Mouse (Mus musculus) lung, embryonic 16.5 days (tissue): ENCODE results near the gene Isy1. TPM values are rescaled to one million over a fixed set of nuclear protein-coding genes. Genes with fewer than 3 reads are reported as not detected.

ENCODE experiments used
- ATAC-seq: fragments of 200-750 bp; cut with Nextera tagmentation; 2 replicates; pipeline ENCODE4 v1.8.0; 2017; ENCODE audit warnings: low read depth, mild to moderate bottlenecking, moderate library complexity
- H3K27ac ChIP-seq: fragments of 300-500 bp; sonication (generic); 2 replicates; pipeline ENCODE4 v1.5.1; 2014; ENCODE audit warnings: mild to moderate bottlenecking, control low read depth, low read length
- H3K27me3 ChIP-seq: fragments of 300-500 bp; sonication (generic); 2 replicates; pipeline ENCODE4 v1.6.1; 2014; ENCODE audit warnings: low read depth, low read length, mixed read lengths; ENCODE audit not compliant: control insufficient read depth, insufficient read depth
- H3K36me3 ChIP-seq: fragments of 300-500 bp; sonication (generic); 2 replicates; pipeline ENCODE4 v1.6.1; 2014; ENCODE audit warnings: low read length; ENCODE audit not compliant: control insufficient read depth, insufficient read depth
- H3K4me1 ChIP-seq: fragments of 300-500 bp; sonication (generic); replicated peaks from 2 replicates; pipeline ENCODE4 v1.6.1; 2014; ENCODE audit warnings: low read length, mixed read lengths; ENCODE audit not compliant: control insufficient read depth, insufficient read depth
- H3K4me2 ChIP-seq: fragments of 300-500 bp; sonication (generic); 2 replicates; pipeline ENCODE4 v1.6.1; 2014; ENCODE audit warnings: low read depth, low read length, control low read depth
- H3K4me3 ChIP-seq: fragments of 300-500 bp; sonication (generic); 2 replicates; pipeline ENCODE4 v1.5.1; 2014; ENCODE audit warnings: mild to moderate bottlenecking, low read length, control low read depth
- H3K9ac ChIP-seq: fragments of 300-500 bp; sonication (generic); 2 replicates; pipeline ENCODE4 v1.6.1; 2014; ENCODE audit warnings: low read length, control low read depth
- H3K9me3 ChIP-seq: fragments of 300-500 bp; sonication (generic); 2 replicates; pipeline ENCODE4 v1.6.1; 2016; ENCODE audit warnings: low read length; ENCODE audit not compliant: control insufficient read depth
- WGBS: fragments of 180-500 bp; shearing (Covaris S2); extraction: QIAGEN DNeasy Blood & Tissue Kit; methylation state at CpG from one replicate; pipeline ENCODE4 v1.1.7; 2014; 5-methylcytosine and 5-hydroxymethylcytosine counted together
- polyA plus RNA-seq: library from polyadenylated mRNA; unstranded; fragments of >200 nt; fragmentation: Nextera tagmentation; extraction: Ambion mirVana; gene quantifications from 2 replicates; pipeline ENCODE4 v1.2.1, GENCODE M21; 2015

Gene Isy1
- polyA plus RNA-seq, 1 experiment from 2014 or later = 47.6 TPM

DNA sequence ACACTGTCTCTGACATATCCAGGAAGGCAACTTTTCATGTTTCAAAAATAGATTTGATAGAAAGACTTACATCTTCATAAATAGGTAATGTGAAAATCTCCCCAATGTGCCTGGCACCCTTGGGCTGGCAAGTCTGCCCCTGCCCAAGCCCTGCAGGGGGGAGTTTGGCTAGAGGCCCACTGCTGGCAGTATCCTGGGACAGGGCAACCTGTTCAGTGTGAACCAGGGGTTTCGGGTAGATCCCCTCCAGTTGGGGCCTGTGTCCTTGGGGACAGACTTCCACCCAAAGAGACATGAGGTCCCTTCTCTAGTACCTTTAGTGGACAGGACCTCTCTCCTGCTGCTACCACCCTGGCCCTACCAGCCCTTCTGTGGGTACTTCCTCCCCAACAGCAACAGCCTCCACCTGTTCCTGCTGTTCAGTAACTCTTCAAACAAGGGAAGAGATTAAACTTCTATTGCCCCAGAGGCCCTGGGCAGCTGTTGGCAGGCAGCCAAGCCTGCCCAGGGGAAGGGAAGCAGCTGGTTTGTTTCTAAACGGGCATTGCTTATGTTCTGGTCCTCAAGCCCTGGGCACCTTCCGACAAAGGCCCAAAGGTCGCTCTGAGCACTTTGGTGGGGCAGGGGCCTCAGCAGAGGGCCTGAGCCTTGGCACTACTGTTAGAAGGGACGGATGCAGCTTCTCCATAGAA, 49.6 kb downstream of the Isy1 start:
- Histone ChIP-seq H3K9ac (peak overlapping the region; percentile 36), H3K36me3 (peaks cover 9% of the 10 kb centered on the region), H3K4me1 (peaks cover 12% of the 10 kb centered on the region), H3K27me3 (no peaks in the 10 kb centered on the region), H3K27ac (peak overlapping the region; percentile 72), H3K4me2 (no peak overlapping the region), H3K9me3 (no peaks in the 10 kb centered on the region), H3K4me3 (no peak overlapping the region)
- WGBS = 26% methylated on average over 5 of the region's 5 CpGs
- peak; percentile 68 for ATAC-seq

DNA sequence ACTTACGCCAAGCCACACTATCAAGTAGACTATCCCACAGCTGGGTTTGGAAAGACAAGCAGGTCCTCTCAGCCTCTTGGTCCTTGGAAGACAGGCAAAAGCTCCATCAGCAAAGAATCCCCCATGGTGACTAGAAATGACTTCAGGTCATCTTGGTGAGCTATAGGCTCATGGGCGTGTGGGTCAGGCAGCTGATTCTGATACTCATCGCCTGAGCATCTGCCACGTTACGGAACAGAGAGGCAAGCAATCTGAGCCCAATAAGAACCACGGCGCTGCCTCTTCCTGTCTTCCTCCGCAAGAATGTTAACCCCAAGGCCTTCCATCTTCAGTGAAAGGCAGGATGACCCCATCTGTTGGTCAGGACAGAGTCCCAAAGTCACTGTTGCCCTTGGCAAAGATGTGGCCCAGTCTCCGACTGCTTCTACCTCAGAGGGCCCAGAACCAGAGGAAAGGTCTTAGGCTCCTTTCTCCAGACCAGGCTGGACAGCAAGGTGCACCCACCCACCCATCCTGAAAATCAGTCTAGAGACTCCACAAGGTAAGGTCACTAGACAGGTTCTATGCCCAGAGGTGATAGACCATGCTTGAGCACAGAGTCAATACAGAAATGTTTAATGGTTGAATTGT, 50.2 kb downstream of the Isy1 start:
- ATAC-seq = no peak
- no peaks in the 10 kb centered on the region for H3K9me3 ChIP-seq
- no peak overlapping the region for H3K4me3 ChIP-seq
- H3K9ac ChIP-seq = no peak overlapping the region
- H3K4me1 ChIP-seq = peaks cover 12% of the 10 kb centered on the region
- H3K27ac ChIP-seq = no peak overlapping the region
- no peak overlapping the region for H3K4me2 ChIP-seq
- WGBS = 88% methylated on average over 9 of the region's 9 CpGs
- H3K27me3 ChIP-seq = no peaks in the 10 kb centered on the region
- H3K36me3 ChIP-seq = peaks cover 7% of the 10 kb centered on the region

DNA sequence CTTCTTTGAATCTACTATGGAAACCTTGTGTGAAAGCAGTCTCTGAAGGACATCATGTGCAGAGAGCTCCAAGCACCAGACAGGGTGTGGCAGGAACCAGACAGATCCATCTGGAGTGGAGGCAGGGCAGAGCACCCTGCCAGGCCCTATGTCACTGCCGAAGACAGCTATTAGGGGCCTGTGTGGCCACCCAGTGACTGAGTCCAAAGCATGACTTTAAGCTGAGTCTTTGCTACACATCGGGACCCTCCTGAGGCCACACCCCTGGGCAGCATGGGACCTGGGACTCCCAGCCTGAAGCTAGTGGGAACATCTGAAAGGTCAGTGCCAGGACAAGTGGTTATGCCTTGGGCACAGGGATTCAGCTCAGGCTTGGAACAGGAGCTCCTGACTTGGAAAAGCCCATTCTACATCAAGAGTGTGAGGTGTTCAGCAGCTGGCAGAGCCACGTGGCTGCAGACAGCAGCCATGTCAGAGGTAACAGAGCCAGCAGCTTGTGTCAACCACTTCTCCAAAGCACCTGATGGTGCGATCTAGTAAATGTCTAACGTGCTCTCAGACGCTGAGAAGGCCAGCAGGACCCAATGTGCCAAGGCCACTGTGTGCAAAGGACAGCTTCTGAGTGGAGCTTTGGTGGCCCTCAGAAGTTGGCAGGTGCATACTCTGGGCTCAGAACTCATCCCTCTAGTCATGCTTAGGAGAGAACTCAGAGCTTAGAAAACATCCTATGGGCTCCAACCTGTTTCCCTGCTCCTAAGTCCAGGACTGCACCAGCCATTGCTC, 51.3 kb downstream of the Isy1 start:
- no peak for ATAC-seq

DNA sequence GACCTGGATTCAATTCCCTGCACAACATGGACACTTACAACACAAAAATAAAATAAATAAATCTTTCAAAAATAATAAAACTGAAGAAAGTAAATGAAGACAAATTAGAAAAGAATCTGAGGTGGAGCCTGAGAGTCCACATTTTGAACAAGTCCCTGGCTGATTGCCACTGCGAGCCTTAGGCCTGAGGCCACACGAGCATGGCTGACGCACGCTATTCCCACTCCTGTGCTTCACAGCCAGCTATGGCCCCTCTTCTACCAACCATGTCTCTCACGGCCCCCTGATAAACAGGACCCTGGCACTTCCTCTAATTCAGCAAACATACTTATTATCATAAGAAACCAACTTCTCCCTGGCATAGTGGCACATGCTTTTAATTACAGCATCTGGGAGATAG, 52.0 kb downstream of the Isy1 start:
- Histone ChIP-seq H3K27ac (no peak overlapping the region), H3K9ac (no peak overlapping the region), H3K4me1 (peaks cover 12% of the 10 kb centered on the region), H3K9me3 (no peaks in the 10 kb centered on the region), H3K4me3 (no peak overlapping the region), H3K36me3 (no peaks in the 10 kb centered on the region), H3K4me2 (no peak overlapping the region), H3K27me3 (no peaks in the 10 kb centered on the region)
- WGBS = 76% methylated on average over 5 of the region's 5 CpGs
- ATAC-seq = no peak

More for the DNA sequence above, 51.3 kb downstream of the Isy1 start:
- Histone ChIP-seq H3K4me2 (no peak overlapping the region), H3K27ac (no peak overlapping the region), H3K9ac (no peak overlapping the region), H3K4me3 (no peak overlapping the region), H3K9me3 (no peaks in the 10 kb centered on the region), H3K36me3 (peaks cover 4% of the 10 kb centered on the region), H3K4me1 (peaks cover 12% of the 10 kb centered on the region), H3K27me3 (no peaks in the 10 kb centered on the region)
- WGBS = 83% methylated on average over 6 of the region's 6 CpGs

DNA sequence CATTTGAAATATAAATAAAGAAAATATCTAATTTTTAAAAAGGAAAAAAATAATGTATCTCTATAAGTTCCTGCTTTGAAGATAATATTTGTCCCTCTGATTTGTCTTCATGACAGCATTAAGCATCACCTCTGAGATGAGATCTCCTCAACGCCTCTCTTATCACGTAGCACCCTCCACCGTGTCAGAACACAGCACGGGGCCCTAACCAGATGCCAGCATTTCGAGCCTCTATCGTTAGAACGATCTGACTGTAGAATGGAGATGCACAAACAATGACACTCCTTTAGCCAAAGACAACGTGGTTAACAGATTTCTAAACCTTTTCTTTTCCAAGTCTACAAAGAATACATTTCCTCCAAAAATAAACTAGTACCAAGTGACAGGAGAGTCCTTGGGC, 54.6 kb downstream of the Isy1 start:
- H3K4me1 ChIP-seq = peaks cover 5% of the 10 kb centered on the region; the same call in 1 of the 2 replicates
- WGBS = 38% methylated on average over 8 of the region's 8 CpGs
- H3K4me3 ChIP-seq = no peak overlapping the region
- no peak overlapping the region for H3K9ac ChIP-seq
- H3K27me3 ChIP-seq = no peaks in the 10 kb centered on the region
- no peaks in the 10 kb centered on the region for H3K36me3 ChIP-seq
- H3K4me2 ChIP-seq = no peak overlapping the region
- ATAC-seq = no peak
- H3K27ac ChIP-seq = no peak overlapping the region
- H3K9me3 ChIP-seq = no peaks in the 10 kb centered on the region

DNA sequence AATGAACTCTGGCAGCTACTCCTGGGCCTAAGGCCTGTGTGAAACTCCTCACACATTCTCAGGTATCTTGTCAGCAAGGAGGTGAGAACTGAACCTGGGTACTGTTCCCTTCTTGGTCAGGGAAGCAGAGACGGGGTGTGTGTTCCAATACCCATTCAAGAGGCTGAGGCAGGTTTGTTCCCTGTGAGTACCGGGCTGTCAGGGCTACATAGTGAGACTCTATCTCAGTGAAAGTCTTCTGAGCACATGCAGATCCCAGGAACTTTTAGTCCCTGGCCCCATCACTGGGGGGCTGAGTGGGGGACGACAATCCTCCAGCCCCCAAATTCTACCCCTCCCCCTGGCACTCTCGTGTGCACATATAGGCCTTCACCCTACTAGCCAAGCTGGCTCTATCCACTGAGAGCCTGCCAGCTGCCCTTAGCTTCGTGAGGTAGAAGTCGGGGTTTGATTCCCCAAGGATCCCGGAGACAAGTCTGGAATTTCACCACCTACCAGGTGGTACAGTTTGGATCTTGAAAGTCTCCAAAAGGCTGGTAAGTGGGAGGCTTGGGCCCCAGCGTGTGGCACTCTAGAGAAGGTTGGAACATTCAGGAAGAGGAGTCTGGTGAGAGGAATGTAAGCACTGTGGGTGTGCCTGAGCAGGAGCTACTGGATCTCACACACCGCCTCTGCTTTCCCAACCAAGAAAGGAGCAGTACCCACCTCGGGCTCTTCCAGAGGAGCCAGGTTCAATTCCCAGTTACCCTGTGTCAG, 57.9 kb downstream of the Isy1 start:
- Histone ChIP-seq H3K9me3 (no peaks in the 10 kb centered on the region), H3K27ac (no peak overlapping the region), H3K4me3 (no peak overlapping the region), H3K27me3 (no peaks in the 10 kb centered on the region), H3K4me1 (peaks cover 2% of the 10 kb centered on the region; the same call in 1 of the 2 replicates), H3K9ac (no peak overlapping the region), H3K4me2 (no peak overlapping the region), H3K36me3 (no peaks in the 10 kb centered on the region)
- ATAC-seq = no peak
- WGBS = 71% methylated on average over 10 of the region's 10 CpGs

DNA sequence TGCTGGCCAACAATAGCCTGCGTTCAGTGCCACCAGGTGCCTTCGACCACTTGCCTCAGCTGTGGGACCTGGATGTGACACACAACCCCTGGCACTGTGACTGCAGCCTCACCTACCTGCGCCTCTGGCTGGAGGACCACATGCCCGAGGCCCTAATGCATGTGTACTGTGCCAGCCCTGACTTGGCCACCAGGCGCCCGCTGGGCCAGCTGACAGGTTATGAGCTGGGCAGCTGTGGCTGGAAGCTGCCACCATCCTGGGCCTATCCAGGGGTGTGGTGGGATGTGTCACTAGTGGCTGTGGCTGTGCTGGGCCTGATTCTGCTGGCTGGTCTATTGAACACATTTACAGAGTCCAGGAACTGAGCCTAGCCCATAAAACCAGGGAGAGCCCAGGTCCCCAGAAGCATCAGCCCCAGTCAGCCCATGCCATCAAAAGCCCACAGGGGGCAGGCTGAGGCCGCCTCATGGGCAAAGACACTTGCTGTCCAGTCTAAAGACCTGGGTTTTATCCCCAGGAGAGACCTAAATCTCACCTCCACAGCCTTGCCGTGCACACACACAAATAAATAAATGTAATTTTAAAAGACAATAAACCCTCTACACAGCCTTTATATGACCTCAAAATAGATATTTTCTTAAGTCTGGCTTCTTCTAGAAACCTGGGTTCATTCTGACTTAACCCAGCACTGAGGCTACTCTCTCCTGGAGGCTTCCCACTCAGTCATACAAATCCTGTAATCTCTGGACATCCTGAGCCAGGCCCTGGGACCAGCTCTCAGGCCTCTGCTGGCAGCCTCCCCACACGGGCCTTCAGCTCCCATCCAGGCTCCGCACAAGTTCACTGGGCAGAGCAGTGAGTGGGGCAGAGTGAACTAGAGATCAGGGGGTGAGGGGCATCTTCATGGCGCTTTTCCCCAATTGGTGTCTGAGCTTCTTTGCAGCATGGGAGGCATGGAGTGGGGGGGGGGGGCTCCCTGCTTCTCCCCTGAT, 59.1 kb downstream of the Isy1 start:
- H3K9me3 ChIP-seq = no peaks in the 10 kb centered on the region
- H3K4me1 ChIP-seq = peaks cover 2% of the 10 kb centered on the region; the same call in 1 of the 2 replicates
- H3K27me3 ChIP-seq = no peaks in the 10 kb centered on the region
- H3K9ac ChIP-seq = no peak overlapping the region
- H3K27ac ChIP-seq = no peak overlapping the region
- WGBS = 84% methylated on average over 11 of the region's 11 CpGs
- no peak overlapping the region for H3K4me3 ChIP-seq
- no peaks in the 10 kb centered on the region for H3K36me3 ChIP-seq
- H3K4me2 ChIP-seq = no peak overlapping the region
- 0 out of 2 replicates have a peak, but pooled peaks have one; percentile 20 for ATAC-seq
